Mouse (Mus musculus) stomach, postnatal 0 days (tissue): ENCODE data around the gene Dmbx1.

Source experiments
- CTCF ChIP-seq: IDR thresholded peaks from 2 replicates; pipeline ENCODE4 v1.5.1; 2016; ENCODE audit warnings: antibody characterized with exemption, low read depth, mild to moderate bottlenecking, moderate library complexity
- EP300 ChIP-seq: optimal IDR thresholded peaks from 2 replicates; pipeline ENCODE3; 2016; ENCODE audit warnings: antibody characterized with exemption

DNA sequence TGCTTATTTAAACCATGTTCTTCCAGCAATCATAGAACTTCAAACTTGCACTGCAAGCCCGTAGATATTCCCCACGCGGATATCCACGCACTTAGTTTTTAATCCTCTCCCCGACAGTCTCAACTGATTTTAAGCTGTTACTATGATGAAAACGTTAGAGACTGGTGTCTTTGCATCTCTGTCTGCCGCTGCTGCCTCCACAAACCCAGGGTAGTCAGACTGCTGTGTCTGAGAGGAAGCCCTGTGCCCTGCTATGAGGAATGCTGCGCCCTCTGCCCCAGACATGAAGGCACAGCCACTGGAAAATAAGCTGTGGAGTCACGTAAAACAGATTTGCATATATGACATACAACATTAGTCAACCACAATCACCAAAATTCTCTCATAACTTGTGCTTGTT is 60.9 kb downstream of the Dmbx1 start:
- TF ChIP-seq CTCF (no peak), EP300 (no peak)
